Mouse (Mus musculus): ENCODE results near the gene Dynlt1f.
"Not testable (repeated sequence)": the region's sequence is repeated elsewhere in the genome, so short reads cannot be mapped to it uniquely, and the experiment has no call there.

DNA sequence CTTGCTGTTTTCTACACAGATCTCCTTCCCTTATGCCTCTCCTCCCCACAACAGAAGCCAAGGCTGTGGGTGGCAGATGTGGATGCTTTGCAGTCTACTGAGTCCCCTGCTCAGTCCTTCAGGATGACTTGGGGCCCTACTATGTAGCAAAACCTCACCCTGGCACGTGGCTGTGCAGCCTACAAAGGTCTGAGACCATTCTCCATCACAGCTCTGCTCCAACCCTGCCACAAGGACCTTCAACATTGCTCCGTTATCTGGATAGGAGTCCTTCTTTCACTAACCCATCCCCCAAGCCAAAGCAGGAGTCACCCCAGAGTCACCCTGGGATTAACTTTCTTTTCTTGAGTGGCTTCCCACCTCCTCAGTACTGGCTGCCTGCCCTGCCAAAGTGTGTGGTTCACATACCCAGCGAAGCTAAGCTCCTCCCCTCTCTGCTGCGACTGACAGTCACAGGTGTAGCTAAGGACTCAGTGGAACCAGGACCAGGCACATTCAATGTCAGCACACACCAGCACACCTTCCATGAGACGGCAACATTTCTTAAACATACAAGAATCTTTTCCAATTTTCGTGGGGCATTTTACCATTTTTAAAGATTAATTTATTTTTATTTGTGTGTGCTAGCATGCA is 30.7 kb downstream of the Dynlt1f start:
- not testable (repeated sequence) for TF ChIP-seq POLR2A (IDR thresholded peaks at IDR 0.05; ENCODE audit: borderline replicate concordance, insufficient read depth, low read length); CTCF (IDR thresholded peaks at IDR 0.05; ENCODE audit: borderline replicate concordance, insufficient read depth, low read depth, low read length)
